Mouse (Mus musculus) frontal cortex, postnatal 36 days (tissue): Measurements from ENCODE around the gene Lrrc7.

ENCODE experiments used
- DNase-seq, 2 experiments: peaks; one replicate each; pipeline ENCODE4 v3.0.0; 2022; ENCODE audit warnings: low spot score in 2 of 2

Gene Lrrc7

DNA sequence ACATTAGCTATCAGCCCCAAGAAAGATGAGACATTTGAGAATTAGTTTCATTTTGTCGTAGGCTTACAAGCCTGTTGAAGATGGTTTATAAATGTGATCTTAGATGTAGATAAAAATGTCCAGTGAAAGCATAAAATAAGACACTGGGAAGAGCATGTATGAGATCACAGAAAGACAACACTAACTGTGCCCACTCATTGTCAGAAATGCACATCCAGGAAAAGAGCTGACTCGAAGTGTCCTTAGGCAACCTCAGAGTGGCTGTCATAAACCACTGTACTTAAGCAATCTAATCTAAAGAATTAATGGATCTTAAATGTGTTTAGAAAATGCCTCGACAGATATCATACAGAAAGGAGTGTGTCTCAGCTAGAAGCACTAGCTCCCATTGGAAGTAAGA lies 196.2 kb downstream of the Lrrc7 start:
- DNase-seq, result no peak

- DNase-seq, result no peak
Measured at GRCm38 (mm10) chr3:158362091-158362490, 199.9 kb downstream of the Lrrc7 start.

DNA sequence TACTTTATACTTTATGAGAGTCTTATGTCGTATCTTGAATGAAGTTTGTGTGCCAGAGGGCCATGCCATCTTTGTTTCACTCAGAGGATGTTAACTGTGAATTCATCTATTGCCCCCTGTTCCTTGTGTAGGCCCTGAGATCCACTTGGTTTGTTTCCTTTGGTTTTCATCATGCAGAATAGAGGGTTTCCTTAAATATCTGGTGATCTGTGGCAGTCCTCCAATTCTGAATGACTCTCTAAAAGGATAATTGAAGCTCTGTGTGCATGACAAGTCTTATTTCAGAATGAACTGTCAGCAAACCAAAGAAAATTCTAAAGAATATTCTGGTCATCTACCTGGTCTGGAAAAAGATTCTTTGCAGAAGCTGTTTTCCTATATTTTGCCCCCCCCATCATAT lies 205.3 kb downstream of the Lrrc7 start:
- DNase-seq, result no peak

DNA sequence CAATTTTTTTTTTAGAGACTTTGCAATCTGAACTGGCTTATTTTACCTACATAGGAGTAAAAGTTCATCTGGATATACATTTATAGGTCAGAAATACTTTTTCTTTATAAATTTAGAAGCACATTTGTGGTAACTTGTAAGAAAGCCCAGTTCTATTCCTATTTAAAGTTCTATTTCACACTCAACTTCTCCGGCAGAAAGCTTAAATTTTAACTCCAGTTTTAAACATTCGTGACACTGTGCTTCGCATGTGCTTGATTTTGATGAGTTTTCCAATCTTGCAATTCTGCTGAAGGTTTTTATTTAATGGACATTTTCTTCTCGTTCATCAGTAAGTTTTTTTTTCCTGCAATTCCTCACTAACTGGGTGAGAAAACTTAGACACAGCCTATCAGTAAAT lies 205.8 kb downstream of the Lrrc7 start:
- no peak for DNase-seq

GRCm38 (mm10) chr3:158340808-158341207 lies 221.2 kb downstream of the Lrrc7 start:
- DNase-seq, result no peak

DNA sequence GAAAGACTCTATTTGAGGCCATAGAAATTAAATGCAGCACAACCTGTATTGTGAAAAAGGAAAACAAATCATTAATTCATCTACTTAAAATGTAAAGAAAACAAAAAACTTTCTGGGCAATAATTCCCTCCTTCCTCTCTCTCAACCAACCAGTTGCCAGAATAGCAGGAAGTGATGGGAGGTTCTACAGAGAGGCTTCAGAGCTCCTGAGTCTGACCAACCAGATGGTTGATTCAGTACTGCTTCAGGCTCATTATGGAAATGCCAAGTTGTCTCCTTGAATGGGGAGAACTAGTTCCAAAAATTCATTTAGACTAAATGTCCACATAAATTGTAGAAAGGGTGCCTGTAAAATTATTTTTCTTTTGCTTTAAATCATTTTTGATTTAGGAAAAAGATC lies 231.9 kb downstream of the Lrrc7 start:
- DNase-seq, result no peak

DNA sequence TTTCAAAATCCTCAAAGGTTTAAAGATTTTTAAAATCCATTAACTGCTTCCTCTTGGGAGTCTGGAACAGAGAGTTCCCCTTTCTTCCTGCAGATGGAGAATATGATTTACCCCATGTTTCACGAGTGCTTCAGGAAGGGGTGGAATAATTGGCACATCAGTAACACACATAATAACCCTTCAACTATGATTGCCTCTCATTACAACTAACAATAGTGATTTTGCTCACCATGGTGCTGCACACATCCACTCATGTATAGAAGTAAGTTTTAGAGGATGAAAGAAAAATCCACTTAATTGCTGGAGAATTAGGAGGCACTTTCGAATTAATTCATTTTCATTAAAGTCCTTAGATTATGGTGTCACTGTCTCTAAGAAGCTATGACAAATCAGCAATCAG lies 251.6 kb downstream of the Lrrc7 start:
- no peak for DNase-seq

DNA sequence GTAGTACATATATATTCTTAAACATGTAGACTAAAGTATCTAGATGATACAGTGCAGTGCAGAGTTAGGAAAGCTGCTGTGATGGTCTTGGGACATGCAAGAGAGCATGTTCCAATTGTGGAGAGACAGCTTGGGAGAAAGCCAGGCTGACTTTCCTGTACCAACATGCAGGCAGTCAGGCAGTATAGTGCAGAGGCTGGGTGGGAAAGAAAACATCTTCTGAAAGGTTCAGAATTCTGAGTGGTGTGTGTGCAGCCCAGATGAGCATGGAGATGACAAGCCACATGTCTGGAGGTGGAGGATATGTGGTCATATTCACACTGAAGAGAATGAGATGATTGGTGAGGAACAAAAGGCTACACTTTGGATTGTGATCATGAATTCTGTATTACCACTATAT lies 254.6 kb downstream of the Lrrc7 start:
- DNase-seq, result peak in 1 of 2 experiments; percentile 48

DNA sequence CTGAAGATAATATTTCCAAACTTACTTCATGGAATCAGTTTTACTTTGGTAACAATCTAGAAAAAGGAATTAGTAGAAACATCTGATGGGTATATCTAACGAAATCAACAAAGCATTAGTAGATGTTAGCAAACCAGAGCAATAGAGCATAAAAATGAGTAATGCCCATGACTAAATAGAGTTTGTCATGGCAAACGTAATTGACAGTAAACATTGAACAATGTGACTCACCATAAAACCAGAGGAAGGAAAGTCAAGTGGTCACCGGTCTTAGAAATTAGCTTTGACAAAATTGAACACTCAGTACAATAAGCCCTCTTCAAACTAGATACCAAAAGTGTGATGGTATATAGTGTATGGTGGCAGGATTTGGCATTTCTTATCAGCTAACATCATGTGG lies 263.3 kb downstream of the Lrrc7 start:
- DNase-seq, result no peak

DNA sequence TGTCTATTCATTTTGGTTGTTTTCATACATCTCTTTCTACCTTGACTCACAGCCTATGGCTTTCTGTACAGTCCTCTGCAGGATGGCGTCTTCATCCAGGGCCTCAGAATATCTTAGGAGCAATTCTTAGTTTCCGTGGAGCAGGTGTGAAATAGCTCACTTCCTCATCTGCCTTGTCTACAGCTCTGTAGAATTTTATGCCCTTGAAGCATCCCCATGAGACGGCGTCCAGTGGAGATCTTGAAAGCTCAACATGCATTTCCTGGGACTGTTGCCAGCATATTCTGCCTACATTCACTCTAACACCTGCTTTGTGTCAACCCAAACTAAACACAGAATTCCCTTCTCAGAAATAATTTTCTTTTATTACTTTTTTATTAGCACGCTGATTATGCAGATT lies 267.0 kb downstream of the Lrrc7 start:
- DNase-seq, result peak; percentile 31 to 56

- DNase-seq, result no peak
Measured at GRCm38 (mm10) chr3:158284431-158284830, 277.6 kb downstream of the Lrrc7 start.

DNA sequence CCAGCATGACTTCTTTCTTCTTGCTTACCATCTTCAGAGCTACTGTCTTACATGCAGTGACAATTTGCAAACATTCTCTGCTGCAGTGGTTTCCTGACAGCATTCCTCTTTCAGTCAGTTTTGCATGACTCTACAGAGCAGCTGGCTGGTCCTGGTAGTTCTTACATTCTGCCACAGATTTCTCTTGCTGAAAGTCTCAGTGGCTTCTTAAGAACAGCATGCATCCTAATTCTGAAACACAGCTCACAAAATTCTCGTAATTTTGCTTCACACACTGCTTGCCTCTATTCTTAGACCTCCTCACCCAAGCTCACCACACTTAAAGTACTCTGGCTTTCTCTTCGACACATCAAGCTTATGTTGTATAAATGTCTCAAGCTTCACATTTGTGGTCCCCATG lies 283.4 kb downstream of the Lrrc7 start:
- peak in 1 of 2 experiments; percentile 66 for DNase-seq

DNA sequence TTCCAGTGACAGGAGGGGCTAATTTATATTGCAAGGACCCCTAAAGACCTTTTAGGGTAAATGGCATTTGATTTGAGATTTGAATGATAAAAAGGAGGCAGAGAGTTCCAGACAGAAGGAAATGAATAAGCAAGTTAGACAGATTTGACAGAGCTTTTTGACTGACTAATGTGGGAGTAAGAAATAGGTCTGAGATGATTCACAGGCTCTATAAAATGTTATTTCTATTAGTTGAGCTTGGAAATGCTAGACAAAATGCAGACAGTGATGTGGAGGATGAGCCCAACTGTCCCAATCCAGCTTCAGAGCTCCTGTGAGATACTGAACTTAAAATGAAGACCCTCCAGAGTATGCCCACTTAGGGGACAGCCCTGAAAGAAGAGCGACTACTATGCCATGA lies 289.3 kb downstream of the Lrrc7 start:
- no peak for DNase-seq

DNA sequence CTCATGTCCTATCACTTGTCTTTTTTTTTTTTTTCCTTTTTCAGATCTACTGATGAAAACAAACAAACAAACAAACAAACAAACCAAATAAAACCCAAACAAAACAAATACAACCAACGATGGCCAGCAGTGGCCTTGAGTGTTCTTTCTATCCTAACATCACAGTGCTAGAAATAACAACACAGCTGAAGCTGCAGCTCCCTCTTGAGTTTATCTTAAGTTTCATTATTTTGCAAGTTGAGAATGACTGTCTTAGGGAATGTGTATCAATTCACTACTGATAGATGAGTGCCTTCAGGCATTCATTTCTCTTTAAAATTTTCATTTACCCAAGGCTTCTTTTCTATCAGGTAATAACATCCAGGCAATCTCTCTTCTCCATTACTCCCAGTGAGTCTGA lies 291.1 kb downstream of the Lrrc7 start:
- no peak for DNase-seq

DNA sequence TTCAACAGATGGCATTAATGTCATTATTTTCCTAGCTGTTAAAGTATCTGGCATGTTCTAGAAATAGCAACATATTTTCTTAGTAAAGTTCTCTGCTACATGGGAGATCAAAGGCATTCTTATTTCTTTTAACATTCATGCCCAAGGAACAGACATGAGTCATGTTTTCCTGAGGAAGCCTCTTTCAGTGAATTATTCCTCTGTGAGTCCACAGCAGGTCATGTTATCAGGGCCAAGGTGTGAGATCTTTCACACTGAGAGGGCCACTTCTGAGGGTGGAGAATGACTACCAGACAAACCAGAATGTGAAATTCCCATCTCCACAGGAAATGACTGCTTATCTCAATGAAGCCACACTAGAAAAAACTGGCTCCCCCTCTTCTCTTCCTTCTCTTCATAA lies 309.4 kb downstream of the Lrrc7 start:
- no peak for DNase-seq

- no peak for DNase-seq
Measured at GRCm38 (mm10) chr3:158247672-158248071, 314.3 kb downstream of the Lrrc7 start.

GRCm38 (mm10) chr3:158210657-158211056 lies 351.4 kb downstream of the Lrrc7 start:
- DNase-seq, result no peak

DNA sequence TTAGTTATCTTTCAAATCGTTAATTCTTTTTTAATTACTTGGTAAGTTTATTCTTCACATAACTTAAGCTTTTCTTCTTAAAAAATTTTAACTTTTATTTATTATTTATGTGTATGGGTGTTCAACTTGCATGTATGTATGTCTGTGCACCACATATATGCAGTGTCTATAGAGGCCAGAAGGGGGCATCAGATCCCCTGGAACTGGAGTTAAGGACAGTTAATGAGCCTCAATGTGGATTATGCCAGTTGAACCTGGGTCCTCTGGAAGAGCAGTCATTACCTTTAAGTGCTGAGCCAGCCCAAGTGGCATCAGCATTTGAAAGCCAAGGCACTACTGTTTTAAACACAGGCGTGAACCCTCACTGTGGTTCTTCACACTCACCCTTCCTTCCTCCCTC lies 352.0 kb downstream of the Lrrc7 start:
- peak; percentile 17 to 66 for DNase-seq

- DNase-seq, result no peak
Measured at GRCm38 (mm10) chr3:158207840-158208239, 354.2 kb downstream of the Lrrc7 start.

DNA sequence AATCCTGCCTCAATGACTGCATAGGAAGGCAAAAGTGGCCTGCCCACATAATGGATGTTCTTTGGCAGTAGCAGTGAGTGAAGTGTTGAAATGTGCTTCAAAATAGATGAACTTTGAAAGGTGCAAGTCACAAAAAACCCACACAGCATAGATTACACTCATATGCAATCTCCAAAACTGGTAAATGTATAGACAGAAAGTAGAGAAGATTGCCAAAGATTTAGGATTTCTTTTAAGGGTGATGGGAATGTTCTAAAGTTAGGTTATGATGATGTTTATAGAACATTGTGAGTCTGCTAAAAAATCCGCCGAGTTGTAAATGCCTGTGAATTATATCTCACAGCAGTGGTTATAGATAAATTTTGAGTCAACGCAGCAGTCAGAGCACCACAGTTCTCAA lies 359.2 kb downstream of the Lrrc7 start:
- peak in 1 of 2 experiments; percentile 46 for DNase-seq

DNA sequence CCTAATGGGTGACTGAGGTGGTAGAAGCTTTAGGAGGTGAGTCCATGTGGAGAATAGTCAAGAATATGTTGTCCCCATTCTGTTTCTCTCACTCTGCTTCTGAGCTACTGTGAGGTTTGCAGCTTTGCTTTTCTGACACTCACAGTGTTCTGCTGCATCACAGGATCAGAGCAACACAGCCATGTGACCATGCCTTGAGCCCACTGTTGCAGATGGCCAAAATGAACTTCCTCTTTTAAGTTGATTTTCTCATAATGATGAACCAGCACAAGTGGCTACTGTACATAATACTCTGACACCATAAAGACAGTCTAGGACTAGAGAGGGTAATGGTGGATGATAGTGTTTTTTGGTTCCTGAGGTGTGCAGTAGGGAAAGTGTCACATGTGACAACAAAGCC lies 366.6 kb downstream of the Lrrc7 start:
- DNase-seq, result no peak

DNA sequence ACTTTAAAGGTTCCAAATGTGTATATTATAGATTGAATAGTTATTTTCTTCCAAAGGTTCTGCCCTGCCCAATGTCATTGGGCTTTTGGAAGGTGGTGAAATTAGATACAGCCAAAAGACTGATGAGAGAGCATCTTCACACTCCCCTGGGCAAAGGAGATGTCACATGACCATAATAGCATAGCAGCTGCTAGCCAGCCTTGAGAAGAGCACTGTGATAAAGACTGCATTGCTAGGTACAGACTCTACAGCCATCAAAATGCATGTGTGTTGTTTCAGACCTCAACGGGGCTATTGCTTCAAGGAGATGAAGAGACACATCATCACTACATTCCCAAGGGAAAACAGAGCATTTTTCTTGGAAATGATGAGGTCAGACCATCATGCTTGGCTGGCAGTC lies 368.8 kb downstream of the Lrrc7 start:
- DNase-seq, result no peak

DNA sequence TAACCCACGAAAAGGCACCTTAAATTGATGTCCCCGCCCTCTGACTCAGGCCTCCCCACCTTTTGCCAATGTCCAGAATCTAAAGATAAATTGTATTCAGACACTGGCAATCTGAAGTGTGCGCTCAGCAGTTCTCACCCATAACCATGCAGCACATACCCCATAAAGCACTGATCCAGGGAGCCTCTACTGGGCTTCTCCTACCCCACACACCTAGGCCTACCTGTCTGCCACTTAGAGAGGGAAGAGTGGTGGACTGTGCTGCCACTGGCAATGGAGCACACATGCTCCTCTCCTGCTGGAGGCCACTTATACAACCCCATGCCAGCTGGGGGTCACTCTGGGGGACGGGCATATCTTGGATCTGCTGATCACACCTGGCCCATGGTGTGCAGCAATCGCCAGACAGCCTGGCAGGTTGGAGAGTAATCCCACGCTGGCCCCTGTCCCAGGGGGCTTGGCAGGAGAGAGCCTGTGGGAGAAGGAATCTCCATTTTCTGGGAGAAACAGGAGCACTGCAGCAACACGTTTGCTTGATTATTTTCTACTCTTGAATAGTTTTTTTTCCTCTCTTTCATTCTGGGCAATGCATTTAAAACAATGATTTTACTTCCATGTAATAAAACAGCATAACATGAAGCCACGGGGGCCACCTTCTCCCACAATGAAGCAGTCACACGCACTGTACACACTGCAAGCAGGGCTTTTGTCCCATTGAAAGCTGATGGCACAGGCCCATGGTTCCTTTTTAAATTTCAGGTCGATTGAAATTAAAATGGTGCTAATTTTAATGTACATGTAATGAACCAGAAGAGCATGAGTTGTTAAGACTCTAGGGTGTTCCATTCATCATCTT lies 386.9 kb downstream of the Lrrc7 start:
- DNase-seq, result no peak

DNA sequence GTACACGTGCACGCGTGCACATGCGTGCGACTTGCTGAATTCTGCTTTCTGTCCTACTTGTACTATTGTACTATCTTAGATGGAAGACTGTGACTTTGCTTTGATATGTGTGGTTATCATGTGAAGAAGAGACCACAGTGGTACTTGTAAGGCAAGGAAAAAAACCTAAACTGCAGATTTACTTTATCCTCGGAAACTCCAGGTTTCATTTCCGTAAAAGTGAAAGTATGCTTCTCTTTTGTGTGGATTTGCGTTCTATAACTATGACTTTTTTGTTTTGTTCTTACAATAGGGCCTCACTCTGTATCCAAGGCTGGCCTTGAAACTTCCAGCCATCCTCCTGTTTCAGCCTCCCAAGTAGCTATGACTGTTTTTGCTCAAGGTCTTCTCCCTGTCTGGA lies 392.8 kb downstream of the Lrrc7 start:
- DNase-seq, result no peak
